Mouse (Mus musculus) forebrain, embryonic 14.5 days (tissue): ENCODE results near the gene 4930558K02Rik. TPM values are rescaled to one million over a fixed set of nuclear protein-coding genes. Genes with fewer than 3 reads are reported as not detected.

Experiments
- ATAC-seq: fragments of 200-750 bp; cut with Nextera tagmentation; 2 replicates; pipeline ENCODE4 v1.8.0; 2017; ENCODE audit warnings: mild to moderate bottlenecking, moderate library complexity
- DNase-seq: peaks from one replicate; pipeline ENCODE4 v3.0.0-alpha.2; 2015; ENCODE audit warnings: low spot score
- H3K27ac ChIP-seq: fragments of 300-500 bp; sonication (generic); 2 replicates; pipeline ENCODE4 v1.5.1; 2014; ENCODE audit warnings: low read depth, mild to moderate bottlenecking, control low read depth, low read length, moderate library complexity
- H3K27me3 ChIP-seq: fragments of 300-500 bp; sonication (generic); replicated peaks from 2 replicates; pipeline ENCODE4 v1.6.1; 2014; ENCODE audit warnings: low read length, control low read depth, mixed read lengths; ENCODE audit not compliant: control insufficient read depth, insufficient read depth
- H3K36me3 ChIP-seq: fragments of 300-500 bp; sonication (generic); 2 replicates; pipeline ENCODE4 v1.6.1; 2014; ENCODE audit warnings: low read length, control low read depth; ENCODE audit not compliant: control insufficient read depth, insufficient read depth
- H3K4me1 ChIP-seq: fragments of 300-500 bp; sonication (generic); 2 replicates; pipeline ENCODE4 v1.6.1; 2014; ENCODE audit warnings: antibody characterized with exemption, low read length, control low read depth; ENCODE audit not compliant: control insufficient read depth, insufficient read depth
- H3K4me2 ChIP-seq: fragments of 300-500 bp; sonication (generic); 2 replicates; pipeline ENCODE4 v1.6.1; 2014; ENCODE audit warnings: mild to moderate bottlenecking, control low read depth, low read length
- H3K4me3 ChIP-seq: fragments of 300-500 bp; sonication (generic); 2 replicates; pipeline ENCODE4 v1.5.1; 2014; ENCODE audit warnings: low read depth, low read length, control low read depth
- H3K9ac ChIP-seq: fragments of 300-500 bp; sonication (generic); 2 replicates; pipeline ENCODE4 v1.6.1; 2014; ENCODE audit warnings: mild to moderate bottlenecking, low read length, control low read depth, moderate library complexity
- H3K9me3 ChIP-seq: fragments of 300-500 bp; sonication (generic); replicated peaks from 2 replicates; pipeline ENCODE4 v1.6.1; 2016; ENCODE audit warnings: low read length, control low read depth, mixed read lengths; ENCODE audit not compliant: control insufficient read depth
- WGBS: fragments of 180-500 bp; shearing (Covaris S2); extraction: QIAGEN DNeasy Blood & Tissue Kit; methylation state at CpG from one replicate; pipeline ENCODE4 v1.1.7; 2014; 5-methylcytosine and 5-hydroxymethylcytosine counted together
- polyA plus RNA-seq: library from polyadenylated mRNA; unstranded; fragments of >200 nt; fragmentation: Nextera tagmentation; extraction: Ambion mirVana; gene quantifications from 2 replicates; pipeline ENCODE4 v1.2.1, GENCODE M21; 2014

4930558K02Rik gene
- polyA plus RNA-seq, 1 experiment from 2014 or later, result 0.18 TPM

- Histone ChIP-seq H3K27ac (no peak overlapping the region), H3K36me3 (no peaks in the 10 kb centered on the region), H3K4me1 (no peaks in the 10 kb centered on the region), H3K27me3 (no peaks in the 10 kb centered on the region), H3K9ac (no peak overlapping the region), H3K9me3 (no peaks in the 10 kb centered on the region), H3K4me2 (no peak overlapping the region), H3K4me3 (no peak overlapping the region)
- no peak for ATAC-seq
- peak; percentile 3 for DNase-seq
- 82% methylated on average over 10 of the region's 10 CpGs for WGBS
Observed at GRCm38 (mm10) chr1:161931817-161932216, 47.6 kb downstream of the 4930558K02Rik start.

- ATAC-seq, result no peak
- WGBS, result 63% methylated on average over 4 of the region's 4 CpGs
- Histone ChIP-seq H3K36me3 (no peaks in the 10 kb centered on the region), H3K4me2 (no peak overlapping the region), H3K4me1 (no peaks in the 10 kb centered on the region), H3K9ac (no peak overlapping the region), H3K27me3 (no peaks in the 10 kb centered on the region), H3K4me3 (no peak overlapping the region), H3K9me3 (no peaks in the 10 kb centered on the region), H3K27ac (no peak overlapping the region)
- DNase-seq, result no peak
Observed at GRCm38 (mm10) chr1:161931313-161931712, 48.1 kb downstream of the 4930558K02Rik start.

GRCm38 (mm10) chr1:161927976-161928375 is 51.5 kb downstream of the 4930558K02Rik start:
- Histone ChIP-seq H3K27ac (no peak overlapping the region), H3K4me2 (no peak overlapping the region), H3K9me3 (no peaks in the 10 kb centered on the region), H3K9ac (no peak overlapping the region), H3K4me3 (no peak overlapping the region), H3K27me3 (no peaks in the 10 kb centered on the region), H3K36me3 (no peaks in the 10 kb centered on the region), H3K4me1 (no peaks in the 10 kb centered on the region)
- ATAC-seq (no peak), DNase-seq (no peak)
- WGBS, result 81% methylated on average over 2 of the region's 2 CpGs

DNA sequence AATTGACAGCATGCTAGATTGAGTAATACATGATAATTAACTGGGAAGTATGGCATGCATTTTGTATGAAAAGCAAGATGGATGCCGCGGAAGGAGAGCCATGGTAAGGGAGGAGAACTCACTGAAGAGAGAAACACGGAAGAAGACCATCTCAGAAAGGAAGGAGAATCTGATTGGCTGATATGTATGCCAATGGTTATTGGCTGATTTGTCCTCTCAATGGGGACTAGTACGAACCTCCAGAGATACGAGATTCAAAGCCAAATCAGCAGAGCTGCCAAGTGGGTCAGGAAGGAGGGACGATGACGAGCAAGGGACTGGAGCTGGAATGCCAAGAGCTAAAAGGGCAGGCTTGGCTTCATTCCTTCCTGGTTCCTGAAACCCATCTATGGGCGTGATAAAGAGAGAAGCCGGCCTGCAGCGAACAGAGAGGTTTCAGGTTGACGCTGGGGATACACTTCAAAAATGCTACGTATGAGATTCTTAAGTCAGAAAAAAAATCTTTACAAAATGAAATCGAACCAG is 54.1 kb downstream of the 4930558K02Rik start:
- H3K4me3 ChIP-seq, result no peak overlapping the region
- no peaks in the 10 kb centered on the region for H3K36me3 ChIP-seq
- no peaks in the 10 kb centered on the region for H3K4me1 ChIP-seq
- H3K9me3 ChIP-seq, result no peaks in the 10 kb centered on the region
- H3K9ac ChIP-seq, result no peak overlapping the region
- ATAC-seq (no peak), DNase-seq (no peak)
- WGBS, result 89% methylated on average over 13 of the region's 13 CpGs
- no peaks in the 10 kb centered on the region for H3K27me3 ChIP-seq
- no peak overlapping the region for H3K4me2 ChIP-seq
- H3K27ac ChIP-seq, result no peak overlapping the region

- Histone ChIP-seq H3K36me3 (no peaks in the 10 kb centered on the region), H3K27ac (no peak overlapping the region), H3K9me3 (no peaks in the 10 kb centered on the region), H3K4me3 (no peak overlapping the region), H3K9ac (no peak overlapping the region), H3K4me1 (no peaks in the 10 kb centered on the region), H3K4me2 (no peak overlapping the region), H3K27me3 (no peaks in the 10 kb centered on the region)
- 58% methylated on average over 3 of the region's 3 CpGs for WGBS
- no peak for ATAC-seq
- no peak for DNase-seq
Observed at GRCm38 (mm10) chr1:161924321-161924720, 55.1 kb downstream of the 4930558K02Rik start.

DNA sequence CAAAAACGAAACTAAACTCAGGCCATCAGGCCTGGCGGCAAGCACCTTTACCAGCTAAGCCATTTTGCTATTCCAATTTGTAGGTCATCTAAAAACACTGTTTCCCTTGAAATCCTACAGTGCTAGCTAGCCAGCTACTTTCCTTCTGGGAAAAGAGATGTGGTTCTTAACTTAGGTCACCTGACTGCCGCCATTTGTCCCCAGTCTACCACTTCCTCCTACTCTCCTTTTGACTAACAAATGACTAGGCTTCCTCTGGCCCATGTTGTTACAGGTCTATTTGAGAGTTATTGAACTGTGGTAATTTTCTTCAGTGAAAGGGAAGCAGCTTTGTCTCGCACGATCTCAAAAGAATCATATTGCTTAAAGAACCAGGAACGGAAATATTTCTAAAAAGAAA is 57.5 kb downstream of the 4930558K02Rik start:
- no peak for ATAC-seq
- no peak for DNase-seq
- 57% methylated on average over 6 of the region's 6 CpGs for WGBS
- Histone ChIP-seq H3K27me3 (no peaks in the 10 kb centered on the region), H3K4me2 (no peak overlapping the region), H3K36me3 (no peaks in the 10 kb centered on the region), H3K4me3 (no peak overlapping the region), H3K27ac (no peak overlapping the region), H3K9me3 (no peaks in the 10 kb centered on the region), H3K9ac (no peak overlapping the region), H3K4me1 (no peaks in the 10 kb centered on the region)

DNA sequence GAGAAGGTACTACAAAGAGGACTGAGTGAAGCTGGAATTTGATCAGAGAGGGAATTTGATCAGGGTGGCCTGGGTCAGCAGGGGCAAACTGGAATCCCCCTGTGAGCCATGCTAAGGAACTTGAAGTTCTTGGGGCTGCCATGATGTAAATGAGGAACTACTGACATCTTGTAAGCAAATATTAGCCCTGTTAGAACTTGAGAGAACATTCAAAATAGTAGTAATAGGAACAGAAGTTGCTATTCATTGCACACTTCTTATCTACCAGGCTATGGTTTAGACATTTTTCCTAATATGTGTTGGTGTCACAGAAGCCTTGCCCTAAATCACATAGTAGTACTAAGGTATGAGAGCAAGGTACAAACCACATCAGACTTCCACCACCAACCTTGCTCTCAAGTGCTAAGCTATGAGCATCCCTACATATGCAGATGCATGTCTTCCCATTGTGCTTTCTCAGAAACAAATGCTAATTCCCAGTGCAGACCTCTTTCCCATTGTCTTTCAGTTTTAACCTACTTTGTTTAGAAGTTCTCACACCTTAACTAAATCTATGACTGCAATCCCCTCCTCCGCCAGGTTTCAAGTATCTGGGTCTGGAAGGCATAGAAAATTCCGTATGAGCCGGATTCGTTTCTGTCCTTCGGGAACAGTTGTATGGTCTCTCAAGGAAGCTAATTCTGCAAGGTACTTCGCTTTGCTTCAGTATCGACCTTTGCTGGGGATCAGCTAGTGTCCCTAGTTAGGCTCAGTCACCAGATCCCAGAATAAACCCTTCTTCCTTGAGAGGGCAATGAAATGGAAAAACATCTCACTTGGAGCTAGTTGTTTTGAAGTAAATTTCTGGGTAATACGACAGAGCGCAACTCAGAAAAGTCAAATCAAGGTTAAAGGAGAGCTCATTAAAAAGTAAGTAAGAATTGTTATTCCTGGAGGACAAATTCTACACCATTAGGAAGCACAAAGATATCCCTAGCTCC is 58.7 kb downstream of the 4930558K02Rik start:
- WGBS, result 89% methylated on average over 9 of the region's 9 CpGs
- ATAC-seq, result no peak

GRCm38 (mm10) chr1:161919594-161919993 is 59.8 kb downstream of the 4930558K02Rik start:
- ATAC-seq, result no peak
- H3K4me1 ChIP-seq, result no peaks in the 10 kb centered on the region
- no peak overlapping the region for H3K27ac ChIP-seq
- no peaks in the 10 kb centered on the region for H3K36me3 ChIP-seq
- DNase-seq, result no peak
- no peaks in the 10 kb centered on the region for H3K27me3 ChIP-seq
- no peak overlapping the region for H3K9ac ChIP-seq
- H3K4me2 ChIP-seq, result no peak overlapping the region
- H3K9me3 ChIP-seq, result no peaks in the 10 kb centered on the region
- no peak overlapping the region for H3K4me3 ChIP-seq
- 90% methylated on average over 2 of the region's 2 CpGs for WGBS

More for the DNA sequence above, 58.7 kb downstream of the 4930558K02Rik start:
- Histone ChIP-seq H3K27me3 (no peaks in the 10 kb centered on the region), H3K27ac (no peak overlapping the region), H3K4me3 (no peak overlapping the region), H3K9me3 (no peaks in the 10 kb centered on the region), H3K4me1 (no peaks in the 10 kb centered on the region), H3K4me2 (no peak overlapping the region), H3K36me3 (no peaks in the 10 kb centered on the region), H3K9ac (no peak overlapping the region)
- DNase-seq, result no peak
